Mouse (Mus musculus): ENCODE data around the gene Tmem221.

GRCm38 (mm10) chr8:71588762-71589161 is 30.1 kb upstream of the Tmem221 start:
- TF ChIP-seq POLR2AphosphoS5 (IDR thresholded peaks at IDR 0.05; ENCODE audit: insufficient replicate concordance, low read depth, low read length) (no peak), TAL1 (conservative IDR thresholded peaks at IDR 0.05; ENCODE audit: low read depth, low read length) (no peak), GATA1 (IDR thresholded peaks at IDR 0.05; ENCODE audit: borderline replicate concordance, low read length) (no peak), CTCF (IDR thresholded peaks at IDR 0.05; ENCODE audit: low read depth, low read length) (no peak)

All from G1E (cell line).